Mouse (Mus musculus): Measurements from ENCODE around the gene Ngrn.
A peak's percentile ranks its signal among the peaks of the same experiment; 100 is the strongest.

GRCm38 (mm10) chr7:80268897-80269750, 8.1 kb downstream of the Ngrn start, which contains the start of gene Vps33b:
- TF ChIP-seq TBP (conservative IDR thresholded peaks at IDR 0.05; ENCODE audit: low read depth, low read length): no peak; the same call in 1 of the 2 replicates
- peak; percentile 72; the same call in 1 of the 2 replicates for TF ChIP-seq MAX (IDR thresholded peaks at IDR 0.05; ENCODE audit: low read length)
- peak; percentile 88 for TF ChIP-seq POLR2A (IDR thresholded peaks at IDR 0.05; ENCODE audit: low read depth, low read length)
- no peak for TF ChIP-seq CTCF (conservative IDR thresholded peaks at IDR 0.05 in 1 of 2, IDR thresholded peaks at IDR 0.05 in 1 of 2; ENCODE audit: low read depth in 2 of 2, low read length in 2 of 2)
- no peak for TF ChIP-seq EP300 (IDR thresholded peaks at IDR 0.05; ENCODE audit: low read length)
- TF ChIP-seq USF1 (IDR thresholded peaks at IDR 0.05; ENCODE audit: low read depth, low read length): no peak
- TF ChIP-seq KAT2A (IDR thresholded peaks at IDR 0.05; ENCODE audit: insufficient replicate concordance, low read length): no peak; the same call in 1 of the 2 replicates
- TF ChIP-seq NRF1 (IDR thresholded peaks at IDR 0.05; ENCODE audit: low read depth, low read length): no peak
- TF ChIP-seq ELF1 (IDR thresholded peaks at IDR 0.05; ENCODE audit: low read depth, low read length): peak; percentile 99
- TF ChIP-seq ZMIZ1 (IDR thresholded peaks at IDR 0.05; ENCODE audit: low read depth, low read length): no peak; the same call in 1 of the 2 replicates
- TF ChIP-seq USF2 (conservative IDR thresholded peaks at IDR 0.05; ENCODE audit: low read depth, low read length): no peak
- no peak for TF ChIP-seq E2F4 (IDR thresholded peaks at IDR 0.05; ENCODE audit: insufficient replicate concordance, low read depth, low read length)
